Mouse (Mus musculus) limb, embryonic 15.5 days (tissue): ENCODE measurements around the gene Gprc5c. TPM values are rescaled to one million over a fixed set of nuclear protein-coding genes. Genes with fewer than 3 reads are reported as not detected.

ENCODE experiments used
- ATAC-seq: fragments of 200-750 bp; cut with Nextera tagmentation; 2 replicates; pipeline ENCODE4 v1.8.0; 2017; ENCODE audit warnings: low read depth, moderate TSS enrichment; ENCODE audit not compliant: insufficient number of reproducible peaks, low FRiP score, low TSS enrichment
- H3K27ac ChIP-seq: fragments of 300-500 bp; sonication (generic); 2 replicates; pipeline ENCODE4 v1.5.1; 2015; ENCODE audit warnings: moderate library complexity, mild to moderate bottlenecking, inconsistent platforms
- H3K27me3 ChIP-seq: fragments of 300-500 bp; sonication (generic); 2 replicates; pipeline ENCODE4 v1.6.1; 2015; ENCODE audit warnings: inconsistent platforms
- H3K36me3 ChIP-seq: fragments of 300-500 bp; sonication (generic); 2 replicates; pipeline ENCODE4 v1.6.1; 2015; ENCODE audit warnings: inconsistent platforms
- H3K4me1 ChIP-seq: fragments of 300-500 bp; sonication (generic); 2 replicates; pipeline ENCODE4 v1.6.1; 2015; ENCODE audit warnings: inconsistent platforms
- H3K4me2 ChIP-seq: fragments of 300-500 bp; sonication (generic); 2 replicates; pipeline ENCODE4 v1.6.1; 2015; ENCODE audit warnings: mild to moderate bottlenecking, inconsistent platforms
- H3K4me3 ChIP-seq: fragments of 300-500 bp; sonication (generic); 2 replicates; pipeline ENCODE4 v1.5.1; 2015; ENCODE audit warnings: mild to moderate bottlenecking, inconsistent platforms
- H3K9ac ChIP-seq: fragments of 300-500 bp; sonication (generic); 2 replicates; pipeline ENCODE4 v1.6.1; 2015; ENCODE audit warnings: inconsistent platforms
- H3K9me3 ChIP-seq: fragments of 300-500 bp; sonication (generic); 2 replicates; pipeline ENCODE4 v1.6.1; 2016; ENCODE audit warnings: inconsistent platforms
- WGBS: fragments of 180-500 bp; shearing (Covaris S2); methylation state at CpG from one replicate; pipeline ENCODE4 v1.1.7; 2015; 5-methylcytosine and 5-hydroxymethylcytosine counted together
- polyA plus RNA-seq: library from polyadenylated mRNA; unstranded; fragments of >200 nt; fragmentation: Nextera tagmentation; extraction: Ambion mirVana; gene quantifications from 2 replicates; pipeline ENCODE4 v1.2.1, GENCODE M21; 2015

The Gprc5c gene
- polyA plus RNA-seq, 1 experiment from 2014 or later, result 38.6 TPM

DNA sequence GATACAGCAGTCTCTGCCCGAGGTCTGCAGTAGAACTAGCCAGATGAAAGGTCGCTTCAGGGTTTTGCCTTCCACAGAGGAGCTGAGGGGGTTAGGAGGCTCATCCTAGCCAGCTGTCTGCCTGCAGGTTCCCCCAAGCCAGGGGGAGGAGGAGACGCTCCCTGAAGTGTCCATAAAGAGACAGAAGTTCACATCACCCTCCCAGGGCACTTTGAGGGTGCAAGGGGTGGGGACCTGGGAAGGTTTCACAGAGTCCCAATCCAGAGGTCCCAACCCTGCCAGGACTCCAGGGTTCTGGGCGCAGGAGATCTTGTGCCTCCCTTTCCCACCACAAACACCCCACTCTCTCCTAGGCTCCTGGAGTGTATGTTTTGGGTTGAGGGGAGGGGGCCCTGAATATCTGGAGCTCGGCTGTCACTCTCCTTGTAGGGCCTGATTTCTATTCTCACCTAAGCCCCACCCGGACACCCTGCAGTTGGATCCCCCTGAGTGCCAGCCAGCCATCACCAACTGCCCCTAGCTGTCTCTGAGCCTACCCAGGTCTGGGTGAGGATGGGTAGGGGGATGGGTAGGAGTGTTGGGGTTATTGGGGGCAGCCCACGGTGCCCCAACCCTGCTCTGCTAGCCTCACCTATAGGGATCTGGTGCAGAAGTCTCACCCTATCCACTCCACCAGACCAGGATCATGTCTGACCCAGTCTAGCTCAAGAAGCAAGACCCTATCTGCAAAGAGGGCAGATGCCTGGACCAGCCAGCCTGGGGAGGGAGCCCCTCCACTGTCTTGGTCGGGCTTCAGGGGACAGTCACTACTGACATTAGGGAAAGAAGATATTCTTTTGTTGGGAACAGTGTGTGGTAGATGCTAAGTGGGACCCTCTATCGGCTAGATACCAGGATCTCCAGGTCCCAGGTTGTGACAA lies 23.5 kb downstream of the Gprc5c start:
- ATAC-seq, result no peak
- no peak overlapping the region for H3K4me2 ChIP-seq
- no peaks in the 10 kb centered on the region for H3K9me3 ChIP-seq
- H3K4me3 ChIP-seq, result no peak overlapping the region
- H3K27me3 ChIP-seq, result no peaks in the 10 kb centered on the region
- 51% methylated on average over 9 of the region's 9 CpGs for WGBS
- H3K27ac ChIP-seq, result no peak overlapping the region
- no peak overlapping the region for H3K9ac ChIP-seq
- H3K4me1 ChIP-seq, result peaks cover 25% of the 10 kb centered on the region
- peaks cover 30% of the 10 kb centered on the region for H3K36me3 ChIP-seq

DNA sequence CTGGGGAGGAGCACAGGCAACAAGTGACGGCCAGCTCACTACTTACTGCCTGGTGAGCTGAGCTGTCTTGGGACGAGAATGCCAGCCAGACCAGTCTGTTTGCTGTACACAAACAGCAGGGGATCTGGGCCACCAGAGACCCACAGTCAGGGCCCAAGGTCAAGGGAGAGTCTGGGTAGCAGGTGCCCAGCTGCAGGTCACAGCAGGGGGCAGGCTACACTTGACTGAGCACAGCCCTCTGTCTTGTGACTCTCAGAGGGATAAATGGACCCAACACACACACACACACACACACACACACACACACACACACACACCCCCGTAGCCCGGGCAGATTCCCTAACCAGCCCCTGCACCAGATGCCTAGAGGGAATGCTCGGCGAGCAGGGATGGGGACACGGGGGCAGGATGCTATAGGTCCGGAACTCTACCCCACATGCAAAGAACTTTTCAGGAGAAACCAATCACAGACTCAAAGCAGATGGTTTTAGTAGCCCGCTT lies 24.4 kb downstream of the Gprc5c start:
- no peak overlapping the region for H3K4me3 ChIP-seq
- H3K27me3 ChIP-seq, result no peaks in the 10 kb centered on the region
- no peak overlapping the region for H3K27ac ChIP-seq
- WGBS, result 6% methylated on average over 9 of the region's 9 CpGs
- no peaks in the 10 kb centered on the region for H3K9me3 ChIP-seq
- no peak overlapping the region for H3K4me2 ChIP-seq
- H3K36me3 ChIP-seq, result peaks cover 23% of the 10 kb centered on the region
- no peak overlapping the region for H3K9ac ChIP-seq
- no peak for ATAC-seq
- H3K4me1 ChIP-seq, result peaks cover 25% of the 10 kb centered on the region

DNA sequence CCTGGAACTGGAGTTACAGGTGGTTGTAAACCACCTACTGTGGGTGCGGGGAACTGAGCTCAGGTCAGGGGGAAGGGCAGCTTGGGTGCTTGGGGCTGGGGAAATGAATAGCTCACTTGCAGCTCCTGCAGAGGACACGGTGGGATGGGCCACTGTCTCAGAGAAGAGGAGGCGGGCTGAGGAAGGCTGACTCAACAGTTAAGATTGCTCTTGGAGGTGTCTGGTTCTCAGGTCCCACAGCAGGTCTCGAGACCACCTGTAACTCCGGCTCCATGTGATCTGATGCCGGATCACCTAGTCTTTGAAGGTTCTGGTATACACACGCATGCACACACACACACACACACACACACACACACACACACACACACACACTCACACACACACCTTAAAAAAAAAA lies 25.2 kb downstream of the Gprc5c start:
- no peaks in the 10 kb centered on the region for H3K9me3 ChIP-seq
- H3K4me1 ChIP-seq, result peaks cover 25% of the 10 kb centered on the region
- no peak overlapping the region for H3K27ac ChIP-seq
- ATAC-seq, result no peak
- WGBS, result 17% methylated on average over 7 of the region's 7 CpGs
- H3K4me3 ChIP-seq, result no peak overlapping the region
- H3K4me2 ChIP-seq, result no peak overlapping the region
- H3K36me3 ChIP-seq, result peaks cover 15% of the 10 kb centered on the region
- no peaks in the 10 kb centered on the region for H3K27me3 ChIP-seq
- no peak overlapping the region for H3K9ac ChIP-seq

DNA sequence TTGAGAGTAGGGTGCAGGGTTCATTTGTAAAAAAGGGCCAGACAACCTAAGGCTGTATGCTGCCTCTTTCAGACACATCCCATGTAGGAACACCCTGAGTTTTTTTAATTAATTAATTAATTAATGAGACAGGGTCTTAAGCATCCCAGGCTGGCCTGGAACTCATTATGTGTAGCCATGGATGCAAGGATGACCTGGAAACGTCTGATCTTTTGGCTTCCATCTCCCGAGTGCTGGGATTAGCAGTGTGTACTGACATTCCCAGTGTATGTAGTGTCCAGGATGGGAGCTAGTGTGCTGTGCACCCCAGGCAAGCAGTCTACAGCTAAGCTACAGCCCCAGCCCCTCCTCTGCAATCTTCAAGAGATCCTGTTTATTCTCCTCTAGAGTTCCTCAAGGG lies 25.7 kb downstream of the Gprc5c start:
- Histone ChIP-seq H3K4me2 (no peak overlapping the region), H3K9ac (no peak overlapping the region), H3K36me3 (peaks cover 10% of the 10 kb centered on the region), H3K27me3 (no peaks in the 10 kb centered on the region), H3K9me3 (no peaks in the 10 kb centered on the region), H3K4me1 (peaks cover 25% of the 10 kb centered on the region), H3K27ac (no peak overlapping the region), H3K4me3 (no peak overlapping the region)
- 16% methylated on average over 2 of the region's 2 CpGs for WGBS
- ATAC-seq, result no peak

DNA sequence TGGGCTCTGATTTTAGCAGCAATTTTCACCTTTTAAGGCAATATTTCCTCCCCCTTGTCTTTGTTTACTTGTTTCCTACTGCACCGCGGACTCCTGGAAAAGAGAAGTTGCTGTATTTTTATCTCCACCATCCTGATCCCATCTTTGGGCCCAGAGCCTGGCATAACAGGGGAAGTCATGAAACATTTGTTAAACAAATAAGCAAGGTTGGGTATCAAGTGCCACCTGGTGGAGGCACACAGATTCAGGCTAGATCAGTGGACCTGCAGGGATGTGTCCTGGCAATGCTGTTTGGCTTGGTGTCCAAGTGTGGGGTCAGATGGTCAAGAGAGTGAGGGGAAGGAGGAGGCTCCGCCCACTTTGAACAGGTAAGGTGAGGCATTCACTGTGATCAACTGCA lies 26.2 kb downstream of the Gprc5c start:
- peaks cover 25% of the 10 kb centered on the region for H3K4me1 ChIP-seq
- H3K27me3 ChIP-seq, result no peaks in the 10 kb centered on the region
- H3K36me3 ChIP-seq, result peaks cover 6% of the 10 kb centered on the region
- no peak overlapping the region for H3K9ac ChIP-seq
- ATAC-seq, result no peak
- H3K27ac ChIP-seq, result no peak overlapping the region
- WGBS, result 51% methylated on average over 3 of the region's 3 CpGs
- no peak overlapping the region for H3K4me2 ChIP-seq
- H3K9me3 ChIP-seq, result no peaks in the 10 kb centered on the region
- H3K4me3 ChIP-seq, result no peak overlapping the region

DNA sequence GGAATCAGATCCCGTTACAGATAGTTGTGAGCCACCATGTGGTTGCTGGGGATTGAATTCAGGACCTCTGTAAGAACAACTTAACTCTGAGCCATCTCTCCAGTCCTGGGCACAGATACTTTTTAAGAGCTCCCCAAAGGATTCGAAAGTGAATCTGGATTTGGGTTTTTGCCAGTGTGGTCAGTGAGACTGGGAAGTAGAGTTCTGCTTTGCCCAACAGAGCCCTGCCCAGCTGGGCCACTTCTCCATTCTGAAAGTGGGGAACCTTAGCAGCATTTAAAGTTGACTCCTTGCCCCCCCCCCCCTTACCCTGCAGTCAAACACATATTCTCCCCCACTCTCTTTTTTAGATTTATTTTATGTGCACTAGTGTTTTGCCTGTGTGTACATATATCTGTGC lies 28.7 kb downstream of the Gprc5c start:
- Histone ChIP-seq H3K4me1 (peaks cover 13% of the 10 kb centered on the region), H3K9me3 (no peaks in the 10 kb centered on the region), H3K36me3 (no peaks in the 10 kb centered on the region), H3K4me3 (no peak overlapping the region), H3K27me3 (no peaks in the 10 kb centered on the region), H3K27ac (no peak overlapping the region), H3K4me2 (no peak overlapping the region), H3K9ac (no peak overlapping the region)
- WGBS, result 63% methylated on average over 2 of the region's 2 CpGs
- ATAC-seq, result no peak

DNA sequence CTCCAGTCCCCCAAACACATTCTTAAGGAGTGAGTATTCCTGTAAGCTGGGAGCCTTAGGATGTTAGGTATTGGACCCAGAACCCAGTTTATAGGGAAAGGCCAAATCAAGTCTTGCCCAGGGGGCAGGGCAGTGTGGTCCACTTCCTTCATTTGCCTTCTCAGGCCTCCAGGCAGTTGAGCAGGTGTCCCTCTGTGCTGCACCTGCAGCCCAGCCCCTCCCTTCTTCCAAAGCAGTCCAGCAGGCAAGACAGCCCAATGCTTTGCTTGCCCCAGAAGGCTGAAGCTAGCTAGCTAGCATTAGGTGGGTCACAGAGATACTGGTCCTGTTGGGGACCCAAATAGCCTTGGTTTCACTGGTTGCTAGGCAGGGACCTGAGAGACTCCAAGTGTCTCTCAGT lies 29.2 kb downstream of the Gprc5c start:
- H3K9ac ChIP-seq, result no peak overlapping the region
- H3K27ac ChIP-seq, result no peak overlapping the region
- peaks cover 10% of the 10 kb centered on the region for H3K4me1 ChIP-seq
- H3K36me3 ChIP-seq, result no peaks in the 10 kb centered on the region
- no peaks in the 10 kb centered on the region for H3K27me3 ChIP-seq
- no peak overlapping the region for H3K4me2 ChIP-seq
- H3K9me3 ChIP-seq, result no peaks in the 10 kb centered on the region
- H3K4me3 ChIP-seq, result no peak overlapping the region
- ATAC-seq, result no peak

DNA sequence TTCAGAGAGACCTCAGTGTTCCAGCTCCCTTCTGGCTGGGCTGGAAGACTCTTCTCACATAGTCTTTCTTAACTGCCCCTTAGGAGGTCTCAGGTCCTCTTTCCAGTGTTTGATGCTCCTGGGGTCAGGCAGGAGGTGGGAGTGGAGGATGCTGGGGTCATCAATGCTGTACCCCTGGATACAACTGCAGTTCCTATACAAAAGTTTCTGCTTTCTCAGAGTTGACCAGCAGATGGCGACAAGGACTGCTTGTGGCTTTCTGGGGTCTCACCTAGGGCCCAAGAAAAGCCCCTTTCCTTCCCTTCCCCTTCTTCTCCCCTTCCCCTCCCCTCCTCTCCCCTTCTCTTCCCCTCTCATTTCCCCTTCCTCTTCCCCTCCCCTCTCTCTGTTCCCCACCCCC lies 29.6 kb downstream of the Gprc5c start:
- H3K36me3 ChIP-seq, result no peaks in the 10 kb centered on the region
- no peak overlapping the region for H3K9ac ChIP-seq
- WGBS, result 0% methylated on average over 1 of the region's 1 CpGs
- no peak overlapping the region for H3K27ac ChIP-seq
- H3K4me1 ChIP-seq, result peaks cover 6% of the 10 kb centered on the region
- no peak overlapping the region for H3K4me2 ChIP-seq
- H3K27me3 ChIP-seq, result no peaks in the 10 kb centered on the region
- no peak for ATAC-seq
- no peak overlapping the region for H3K4me3 ChIP-seq
- H3K9me3 ChIP-seq, result no peaks in the 10 kb centered on the region

DNA sequence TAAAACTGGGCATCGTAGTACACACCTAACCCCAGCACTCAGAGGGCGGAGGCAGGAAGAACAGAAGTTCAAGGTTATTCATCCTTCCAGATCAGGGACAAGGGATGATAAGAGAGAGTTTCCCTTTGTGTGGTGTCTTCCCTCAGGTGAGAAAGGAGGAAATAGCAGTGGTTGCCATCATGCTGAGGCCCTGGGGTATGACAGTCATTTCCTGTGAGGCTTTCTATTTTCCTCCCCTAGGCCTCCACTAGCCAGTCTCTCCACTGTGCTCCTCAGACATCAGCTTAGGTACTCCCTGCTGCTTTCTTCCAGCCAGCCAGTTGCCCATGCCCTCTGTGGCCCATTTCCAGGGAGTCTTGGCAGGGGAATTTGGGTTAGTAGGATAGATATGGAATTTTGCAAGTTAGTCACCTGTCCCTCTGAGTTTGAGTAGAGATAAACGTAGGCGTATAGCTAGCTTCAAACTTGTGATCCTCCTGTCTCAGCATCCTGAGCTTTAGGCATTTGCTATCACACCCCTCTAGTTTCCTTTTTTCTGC lies 32.4 kb downstream of the Gprc5c start:
- H3K4me1 ChIP-seq, result no peaks in the 10 kb centered on the region
- H3K4me3 ChIP-seq, result no peak overlapping the region
- no peak for ATAC-seq
- H3K36me3 ChIP-seq, result no peaks in the 10 kb centered on the region
- no peak overlapping the region for H3K27ac ChIP-seq
- WGBS, result 81% methylated on average over 4 of the region's 4 CpGs
- no peak overlapping the region for H3K9ac ChIP-seq
- H3K27me3 ChIP-seq, result no peaks in the 10 kb centered on the region
- H3K9me3 ChIP-seq, result no peaks in the 10 kb centered on the region
- H3K4me2 ChIP-seq, result no peak overlapping the region

DNA sequence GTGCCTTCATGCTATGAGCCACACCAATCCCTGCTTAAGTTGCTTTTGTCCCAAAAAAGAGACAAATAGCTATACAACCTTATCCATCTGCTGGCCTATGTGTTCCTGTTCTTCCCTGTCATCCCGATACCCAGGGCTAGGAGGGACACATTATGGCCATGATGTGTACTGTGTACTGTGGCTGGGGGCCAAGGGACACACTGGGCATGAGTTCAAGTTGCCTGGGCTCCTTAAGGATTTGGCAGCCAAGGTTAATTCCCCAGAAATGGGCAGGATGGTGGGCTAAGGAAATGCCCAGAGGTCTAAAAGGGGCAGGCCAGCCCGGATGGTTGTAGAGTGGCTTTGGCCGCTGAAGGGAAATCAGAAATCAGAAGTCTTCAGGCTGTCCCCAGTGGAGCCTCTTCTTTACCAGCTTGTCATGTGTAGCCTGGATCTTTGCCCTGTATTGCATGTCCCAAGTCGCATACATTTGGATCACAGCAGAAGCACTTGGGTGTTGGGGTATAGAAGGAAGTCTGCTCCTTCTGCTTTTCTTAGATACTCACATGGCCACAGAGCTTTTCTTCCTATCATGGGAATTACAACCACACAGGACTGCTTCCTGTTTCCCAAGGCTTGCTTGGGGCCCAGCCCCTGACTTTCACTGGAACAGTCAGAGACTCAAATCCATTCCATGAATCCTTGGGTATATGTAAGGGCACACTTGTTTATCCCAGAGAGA lies 33.6 kb downstream of the Gprc5c start:
- H3K9me3 ChIP-seq, result no peaks in the 10 kb centered on the region
- no peaks in the 10 kb centered on the region for H3K27me3 ChIP-seq
- H3K4me3 ChIP-seq, result no peak overlapping the region
- H3K4me2 ChIP-seq, result no peak overlapping the region
- H3K27ac ChIP-seq, result no peak overlapping the region
- no peak for ATAC-seq
- no peaks in the 10 kb centered on the region for H3K4me1 ChIP-seq
- H3K9ac ChIP-seq, result no peak overlapping the region
- WGBS, result 73% methylated on average over 4 of the region's 4 CpGs
- H3K36me3 ChIP-seq, result no peaks in the 10 kb centered on the region

DNA sequence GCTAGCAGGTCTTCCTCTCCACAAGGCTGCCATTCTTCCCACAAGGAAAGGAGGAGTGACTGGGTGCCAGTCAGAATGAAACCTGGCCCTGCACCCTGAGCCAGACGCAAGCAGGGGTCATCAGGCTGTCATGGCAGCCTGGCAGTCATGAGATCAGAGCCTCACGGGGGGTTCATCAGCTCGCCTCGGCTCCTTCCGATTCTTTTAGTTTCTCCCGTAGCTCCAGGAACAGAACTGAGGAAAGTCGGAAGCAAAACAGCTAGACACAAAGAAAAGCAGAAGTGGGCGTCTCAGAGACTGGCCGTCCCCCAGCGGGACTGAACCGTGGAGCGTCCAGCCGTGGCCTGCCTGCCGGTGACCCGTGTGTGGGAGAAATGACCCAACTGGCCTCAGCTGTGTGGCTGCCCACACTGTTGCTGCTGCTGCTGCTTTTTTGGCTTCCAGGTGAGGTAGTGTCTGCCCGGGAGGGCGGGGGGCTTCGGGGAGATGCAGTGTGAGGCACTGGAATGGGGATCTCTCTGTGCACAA lies 39.1 kb downstream of the Gprc5c start, which contains the start of gene Cd300a:
Gene Cd300a, plus strand, starts transcription at position 51 of the 528 bp plus-strand sequence.
- H3K27me3 ChIP-seq, result no peaks in the 10 kb centered on the region
- no peak within 1 kb of the TSS for H3K4me2 ChIP-seq
- H3K9ac ChIP-seq, result no peak within 1 kb of the TSS
- WGBS, result 66% methylated on average over 18 of the region's 18 CpGs
- no peaks in the 10 kb centered on the region for H3K4me1 ChIP-seq
- no peak within 1 kb of the TSS for H3K27ac ChIP-seq
- ATAC-seq, result no peak
- no peak within 1 kb of the TSS for H3K4me3 ChIP-seq
- no peaks in the 10 kb centered on the region for H3K36me3 ChIP-seq
- no peaks in the 10 kb centered on the region for H3K9me3 ChIP-seq

DNA sequence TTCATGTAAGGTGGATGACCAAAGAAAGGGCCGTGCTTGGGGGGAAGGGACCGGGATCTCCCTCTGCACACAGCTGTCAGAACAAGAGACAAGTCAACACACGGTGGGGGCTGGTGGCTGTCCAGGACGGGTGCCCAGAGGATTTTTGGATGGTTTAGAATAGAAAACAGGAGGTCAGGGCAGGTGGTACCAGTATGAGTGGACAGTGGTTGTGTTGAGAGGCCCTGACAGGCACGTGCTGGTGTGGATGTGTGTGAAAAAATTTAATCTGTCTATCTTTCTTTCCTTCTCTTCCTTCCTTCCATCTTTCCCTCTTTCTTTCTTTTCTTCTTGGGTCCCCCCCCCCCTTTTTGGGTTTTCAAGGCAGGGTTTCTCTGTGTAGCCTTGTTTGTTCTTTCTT lies 39.6 kb downstream of the Gprc5c start:
- Histone ChIP-seq H3K4me2 (no peak overlapping the region), H3K9ac (no peak overlapping the region), H3K36me3 (no peaks in the 10 kb centered on the region), H3K27ac (no peak overlapping the region), H3K27me3 (no peaks in the 10 kb centered on the region), H3K4me3 (no peak overlapping the region), H3K4me1 (no peaks in the 10 kb centered on the region), H3K9me3 (no peaks in the 10 kb centered on the region)
- ATAC-seq, result no peak
- WGBS, result 59% methylated on average over 5 of the region's 5 CpGs
